Mouse (Mus musculus) midbrain, postnatal 0 days (tissue): ENCODE measurements around the gene Maip1. TPM values are rescaled to one million over a fixed set of nuclear protein-coding genes. Genes with fewer than 3 reads are reported as not detected.

ENCODE experiments used
- ATAC-seq: fragments of 200-750 bp; cut with Nextera tagmentation; 2 replicates; pipeline ENCODE4 v1.8.0; 2017; ENCODE audit warnings: moderate number of reproducible peaks, mild to moderate bottlenecking, moderate TSS enrichment, moderate library complexity; ENCODE audit not compliant: low FRiP score
- DNase-seq: peaks from one replicate; pipeline ENCODE4 v3.0.0-alpha.2; 2015; ENCODE audit warnings: low spot score
- H3K27ac ChIP-seq: fragments of 300-500 bp; sonication (generic); 2 replicates; pipeline ENCODE4 v1.5.1; 2014; ENCODE audit warnings: low read depth, mild to moderate bottlenecking, low read length, mixed read lengths
- H3K27me3 ChIP-seq: fragments of 300-500 bp; sonication (generic); 2 replicates; pipeline ENCODE4 v1.6.1; 2014; ENCODE audit warnings: low read length, control low read depth, mixed read lengths; ENCODE audit not compliant: insufficient read depth
- H3K36me3 ChIP-seq: fragments of 300-500 bp; sonication (generic); 2 replicates; pipeline ENCODE4 v1.6.1; 2014; ENCODE audit warnings: low read length, control low read depth, mixed read lengths; ENCODE audit not compliant: insufficient read depth
- H3K4me1 ChIP-seq: fragments of 300-500 bp; sonication (generic); 2 replicates; pipeline ENCODE4 v1.6.1; 2014; ENCODE audit warnings: mild to moderate bottlenecking, control low read depth, antibody characterized with exemption, low read length, mixed read lengths; ENCODE audit not compliant: insufficient read depth
- H3K4me2 ChIP-seq: fragments of 300-500 bp; sonication (generic); 2 replicates; pipeline ENCODE4 v1.6.1; 2014; ENCODE audit warnings: low read depth, mild to moderate bottlenecking, low read length, mixed read lengths; ENCODE audit not compliant: poor library complexity, severe bottlenecking
- H3K4me3 ChIP-seq: fragments of 300-500 bp; sonication (generic); 2 replicates; pipeline ENCODE4 v1.5.1; 2014; ENCODE audit warnings: low read depth, mild to moderate bottlenecking, low read length, moderate library complexity
- H3K9ac ChIP-seq: fragments of 300-500 bp; sonication (generic); replicated peaks from 2 replicates; pipeline ENCODE4 v1.6.1; 2014; ENCODE audit warnings: mild to moderate bottlenecking, low read length, moderate library complexity, mixed read lengths; ENCODE audit not compliant: poor library complexity, severe bottlenecking
- H3K9me3 ChIP-seq: fragments of 300-500 bp; sonication (generic); 2 replicates; pipeline ENCODE4 v1.6.1; 2016; ENCODE audit warnings: low read length, control low read depth
- CTCF ChIP-seq: IDR thresholded peaks from 2 replicates; pipeline ENCODE4 v1.5.1; 2016; ENCODE audit warnings: antibody characterized with exemption, mild to moderate bottlenecking
- WGBS: fragments of 180-500 bp; shearing (Covaris S2); extraction: QIAGEN DNeasy Blood & Tissue Kit; methylation state at CpG from one replicate; pipeline ENCODE4 v1.1.7; 2014; 5-methylcytosine and 5-hydroxymethylcytosine counted together
- polyA plus RNA-seq: library from polyadenylated mRNA; unstranded; fragments of >200 nt; fragmentation: Nextera tagmentation; extraction: Ambion mirVana; gene quantifications from 2 replicates; pipeline ENCODE4 v1.2.1, GENCODE M21; 2015
- total RNA-seq: library from RNA; depleted of rRNA; stranded (reverse); fragments of >200 nt; gene quantifications from 2 replicates; pipeline ENCODE4 v1.2.3, GENCODE M21; 2014; rRNA removed

The Maip1 gene
- total and polyA plus RNA-seq, 2 experiments from 2014 or later, result 9.0 to 20.8 TPM

DNA sequence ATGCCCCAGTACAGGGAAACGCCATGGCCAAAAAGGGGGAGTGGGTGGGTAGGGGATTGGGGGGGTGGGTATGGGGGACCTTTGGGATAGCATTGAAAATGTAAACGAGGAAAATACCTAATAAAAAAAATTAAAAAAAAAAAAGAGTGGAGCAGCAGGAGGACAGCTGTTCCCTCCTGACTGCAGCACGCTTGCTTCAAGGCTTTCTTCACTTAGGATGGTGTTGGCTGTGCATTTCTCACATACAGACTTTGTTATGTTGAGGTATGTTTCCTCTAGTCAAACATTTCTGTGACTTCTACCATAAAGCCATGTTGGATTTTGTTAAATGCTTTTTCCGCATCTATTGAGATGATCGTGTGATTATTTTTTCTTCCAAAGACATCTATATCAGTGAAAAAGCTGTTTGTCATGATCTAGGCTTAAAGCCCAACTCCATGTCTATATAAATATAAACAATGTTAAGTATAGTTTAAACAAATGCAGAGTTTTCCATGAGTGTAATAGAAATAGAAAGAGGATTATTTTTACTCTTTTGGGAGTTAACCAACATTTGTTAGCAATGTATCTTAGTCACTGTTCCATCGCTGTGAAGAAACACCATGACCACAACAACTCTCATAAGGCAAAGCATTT lies 54.3 kb downstream of the Maip1 start:
- H3K9me3 ChIP-seq, result no peaks in the 10 kb centered on the region
- ATAC-seq (no peak), DNase-seq (no peak)
- H3K9ac ChIP-seq, result no peak overlapping the region
- H3K36me3 ChIP-seq, result no peaks in the 10 kb centered on the region
- no peaks in the 10 kb centered on the region for H3K4me1 ChIP-seq
- H3K27me3 ChIP-seq, result no peaks in the 10 kb centered on the region
- no peak overlapping the region for H3K4me2 ChIP-seq
- TF ChIP-seq CTCF, result no peak
- no peak overlapping the region for H3K27ac ChIP-seq
- no peak overlapping the region for H3K4me3 ChIP-seq
- 90% methylated on average over 6 of the region's 6 CpGs for WGBS

Other genes with a start within 250 kb of the Maip1 start
- 21.4 and 23.8 TPM in 2 replicates for gene 1700066M21Rik, start 28.7 kb upstream of the Maip1 start, total RNA-seq
- gene 1700066M21Rik, start 28.7 kb upstream of the Maip1 start, polyA plus RNA-seq, result 21.3 and 23.3 TPM in 2 replicates
- gene Tyw5, start 773 bp downstream of the Maip1 start, total RNA-seq, result 17.9 and 27.3 TPM in 2 replicates
- 30.4 TPM in 2 replicates for gene Tyw5, start 773 bp downstream of the Maip1 start, polyA plus RNA-seq